Mouse (Mus musculus): ENCODE results near the gene Dlx6. TPM values are rescaled to one million over a fixed set of nuclear protein-coding genes. Genes with fewer than 3 reads are reported as not detected.

The Dlx6 gene
- total RNA-seq, 2 experiments from 2014 or later: 0.42 TPM; not detected in 1

Other genes with a start within 250 kb of the Dlx6 start
- 1 to 10 TPM in 1 of 2 experiments, under 1 TPM in 1; 0.31 to 1.2 TPM for gene Dlx5, start 18.8 kb downstream of the Dlx6 start, total RNA-seq (2021)
- 1 to 10 TPM; 5.1 to 5.9 TPM for gene Sdhaf3, start 92.7 kb downstream of the Dlx6 start, total RNA-seq (2021)